Mouse (Mus musculus) left cerebral cortex, postnatal 14 days (tissue): ENCODE measurements at regions not wholly inside any gene's neighbourhood (a gene's known extent, or its start where the extent isn't known, plus 50 kb on each side); places are given as distances from the start of the nearest gene placed in this dataset.

Experiments used
- DNase-seq, 2 experiments: peaks; one replicate each; pipeline ENCODE4 v3.0.0; 2021 to 2022; ENCODE audit warnings: low spot score in 2 of 2, mixed read lengths in 1 of 2
- intact Hi-C: fragments of 180-260 bp; cut with DNase I; formaldehyde crosslinking; loops from one replicate; pipeline ENCODE4 v1.15.1; 2025

DNA sequence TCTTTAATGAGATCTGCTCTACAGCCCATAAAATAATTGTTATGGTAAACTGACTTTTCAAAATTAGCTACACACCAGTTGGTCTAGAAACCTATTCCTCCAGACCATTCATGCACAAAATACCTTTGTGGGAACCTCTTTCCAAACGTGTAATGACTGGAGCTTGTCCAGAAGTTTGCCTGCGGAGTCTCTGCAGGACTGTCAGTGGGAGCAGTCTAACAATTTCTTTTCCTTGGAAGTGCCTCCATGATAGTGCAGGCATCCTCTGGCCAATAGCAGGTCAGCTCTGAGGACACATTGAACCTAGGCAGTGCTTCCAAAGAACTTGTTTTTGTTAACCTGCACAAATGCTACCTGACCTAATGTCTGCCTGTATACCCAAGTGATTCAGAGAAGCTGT, 932.3 kb downstream of the Pcdh9 start:
- intact Hi-C loops: no loop called here
- DNase-seq: no peak

DNA sequence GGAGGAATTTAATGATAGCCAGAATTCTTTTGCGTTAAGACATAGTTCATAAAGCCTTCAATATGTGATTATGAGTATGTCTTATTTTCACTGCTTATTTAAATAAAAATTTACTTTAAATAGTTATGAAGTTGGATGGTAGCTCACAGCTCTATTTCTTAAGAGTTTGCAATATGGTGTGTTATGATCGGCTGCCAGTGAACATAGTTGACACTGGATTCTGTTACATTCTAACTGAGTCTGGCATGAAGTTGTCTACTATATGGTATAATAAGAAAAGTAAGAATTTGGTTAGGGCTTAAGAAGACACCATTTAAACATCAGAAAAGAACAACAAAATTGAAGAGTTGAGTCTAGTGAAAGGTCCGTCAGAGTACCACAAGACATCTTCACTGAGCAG, 935.0 kb downstream of the Pcdh9 start:
- intact Hi-C loops: no loop called here
- DNase-seq: peak in 1 of 2 experiments; percentile 5

DNA sequence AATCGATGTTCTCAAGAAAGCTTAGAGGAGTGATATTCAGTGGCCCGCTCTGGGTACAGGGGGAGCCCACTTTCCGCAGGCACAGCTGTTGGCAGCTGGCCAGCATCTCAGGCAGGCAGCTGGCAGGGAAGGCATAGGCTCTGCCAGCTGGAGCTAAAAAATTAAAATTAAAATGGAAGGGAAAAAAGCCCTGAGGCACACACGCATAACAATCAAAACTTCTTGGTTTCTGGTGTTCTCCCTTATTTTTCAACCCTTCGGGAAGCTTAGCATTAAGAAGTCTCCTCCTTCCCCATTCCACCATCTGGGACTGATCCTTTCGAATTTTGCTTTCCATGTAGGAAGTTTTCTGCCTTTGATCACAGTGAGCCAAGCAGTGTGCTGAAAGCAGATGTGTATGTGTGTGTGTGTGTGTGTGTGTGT, 982.8 kb downstream of the Pcdh9 start:
- peak; percentile 47 to 57 for DNase-seq
- intact Hi-C loops: no loop called here

DNA sequence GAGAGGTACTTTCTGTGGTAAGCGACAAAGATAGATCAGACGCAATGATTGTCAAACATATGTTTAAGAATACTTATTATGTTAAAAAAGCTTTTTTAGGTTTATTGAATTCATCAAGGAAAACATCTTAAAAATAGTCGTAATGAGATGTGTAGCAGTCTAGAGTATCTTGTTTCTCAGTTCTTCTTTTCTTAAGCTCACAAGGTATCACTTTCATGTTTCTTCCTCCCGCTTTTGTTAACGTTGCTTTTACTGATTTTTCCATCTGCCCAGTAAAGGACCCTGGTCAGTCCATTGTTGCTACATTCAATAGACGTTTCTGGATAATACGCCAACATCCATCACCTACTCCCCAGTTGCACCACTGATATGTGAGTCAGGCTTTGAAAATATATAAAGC, 1015.9 kb downstream of the Pcdh9 start:
- intact Hi-C loops: no loop called here
- no peak for DNase-seq

DNA sequence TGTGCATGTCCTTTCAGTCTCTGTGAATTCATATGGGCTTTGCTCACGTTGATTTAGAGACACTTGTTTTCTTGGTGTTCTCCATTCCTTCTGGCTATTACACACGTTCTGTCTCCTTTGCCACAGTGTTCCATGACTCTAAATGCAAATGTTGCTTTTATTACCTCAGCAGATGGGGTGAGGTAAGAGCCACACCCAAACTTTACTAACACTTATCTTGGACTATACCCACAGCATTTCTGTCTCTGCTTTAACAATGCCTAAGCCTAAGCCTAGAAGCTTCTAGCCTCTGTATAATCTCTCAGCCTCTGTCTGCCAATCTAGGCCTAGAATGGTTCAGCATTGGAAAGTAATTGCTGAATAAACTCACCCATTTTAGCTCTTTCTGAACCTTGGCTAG, 1024.0 kb downstream of the Pcdh9 start:
- intact Hi-C loops: no loop called here
- DNase-seq: no peak

DNA sequence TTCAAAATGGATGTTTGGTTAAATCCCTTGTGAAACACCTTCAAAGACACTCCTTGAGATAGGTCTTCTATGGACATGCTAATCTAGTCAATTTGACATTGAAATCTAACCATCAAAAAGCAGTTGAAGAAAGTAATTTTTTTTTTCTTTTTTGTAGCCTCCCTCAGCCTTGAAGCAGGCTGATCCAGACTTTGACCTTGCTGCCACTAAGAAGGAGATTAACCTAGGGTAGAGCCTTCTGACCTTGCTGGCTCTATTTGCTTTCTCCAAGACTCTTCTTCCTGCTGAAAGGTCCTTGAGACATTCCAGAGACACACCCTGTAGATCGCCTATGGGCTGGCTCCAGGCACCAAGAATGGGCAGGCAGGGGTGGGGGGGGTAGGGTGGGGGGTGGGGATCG, 1027.5 kb downstream of the Pcdh9 start:
- DNase-seq: no peak
- intact Hi-C loops: no loop called here

DNA sequence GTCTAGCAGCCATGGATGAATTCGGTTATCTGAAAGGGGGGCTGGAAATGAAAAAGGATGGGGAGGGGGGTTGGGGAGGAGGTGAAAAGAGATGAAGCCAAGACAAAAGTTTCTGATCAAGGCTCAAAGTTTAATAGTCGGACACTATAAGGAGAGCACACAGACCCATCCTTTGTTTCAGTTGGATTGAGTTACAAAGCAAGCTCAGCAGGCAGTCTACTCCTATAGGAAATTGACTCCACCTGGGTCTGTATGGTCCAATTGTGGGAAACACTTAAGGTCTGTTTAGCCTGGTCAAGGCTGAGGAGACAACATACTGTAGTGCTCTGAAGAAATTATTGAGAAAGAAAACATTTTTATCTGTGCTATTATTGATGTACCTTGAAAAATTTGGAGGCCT, 1029.8 kb downstream of the Pcdh9 start:
- no peak for DNase-seq
- intact Hi-C loops: no loop called here

DNA sequence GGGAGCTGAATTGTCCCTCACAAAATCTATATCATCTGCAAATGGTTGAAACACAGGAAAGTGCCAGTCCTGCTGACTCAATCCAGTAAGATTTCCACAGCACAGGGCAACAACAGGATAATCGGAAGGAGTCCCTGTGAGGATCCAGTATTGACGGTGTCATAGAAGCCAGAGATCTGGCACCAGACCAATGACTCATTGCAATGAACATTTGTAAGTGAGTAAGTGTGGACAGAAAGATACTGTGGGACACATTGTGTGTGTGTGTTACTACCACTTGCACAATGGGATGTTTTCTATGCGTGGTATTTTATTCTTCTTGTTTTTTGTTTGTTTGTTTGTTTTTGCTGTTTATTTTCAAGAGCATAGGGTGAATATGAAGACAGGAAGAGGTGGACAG, 1056.8 kb downstream of the Pcdh9 start:
- no peak for DNase-seq
- intact Hi-C loops: no loop called here

DNA sequence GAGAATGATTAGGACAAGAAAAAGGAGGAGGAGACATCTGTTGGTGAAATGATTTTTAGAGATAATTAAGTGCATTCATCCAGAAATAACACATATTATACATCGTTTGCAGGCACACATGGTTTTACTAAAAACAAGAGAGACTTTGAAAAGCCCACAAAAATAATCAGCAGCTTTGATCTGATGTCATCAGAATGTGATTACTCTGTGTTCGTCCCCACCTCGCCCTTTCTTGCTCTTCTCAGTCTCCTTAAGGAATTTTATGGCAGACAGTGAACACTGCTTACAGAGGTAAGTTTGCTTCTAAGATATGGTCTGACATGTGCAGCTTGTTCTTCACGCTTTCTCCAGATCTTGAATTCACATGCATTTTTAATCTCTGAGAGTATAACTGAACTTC, 1061.3 kb downstream of the Pcdh9 start:
- DNase-seq: no peak
- intact Hi-C loops: no loop called here

DNA sequence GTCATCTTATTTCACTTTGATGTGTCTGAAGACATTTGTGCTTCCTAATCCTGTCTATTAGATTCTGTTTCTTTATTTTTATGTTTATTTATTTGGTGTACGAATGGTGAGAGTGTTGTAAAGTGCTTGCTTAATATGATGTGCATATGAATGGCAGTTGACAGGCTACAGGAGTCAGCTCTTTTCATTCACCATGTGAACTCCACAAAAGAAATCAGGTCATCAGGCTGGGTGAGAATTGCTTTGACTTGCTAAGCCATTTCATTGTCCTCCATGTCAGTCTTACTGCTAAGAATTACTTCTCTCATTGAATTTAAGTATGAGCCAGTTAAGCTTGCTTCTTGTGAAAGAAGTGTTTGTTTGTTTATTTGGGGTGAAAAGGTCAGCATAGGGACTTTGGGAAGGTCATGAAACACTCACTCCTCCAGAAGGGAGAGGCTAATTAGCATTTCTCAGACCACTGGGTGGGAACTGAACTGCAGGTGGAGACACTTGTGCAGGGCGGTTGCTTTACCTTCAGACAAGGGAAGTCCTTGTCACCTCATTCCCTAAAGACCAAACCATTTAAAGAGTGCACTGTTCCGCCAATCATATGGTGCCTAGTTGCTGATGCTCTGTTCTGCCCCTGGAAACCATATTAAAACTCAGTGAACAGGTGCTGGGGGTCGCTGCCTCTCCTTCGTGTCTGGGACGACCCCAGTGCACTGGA, 1063.7 kb downstream of the Pcdh9 start:
- intact Hi-C loops: no loop called here
- DNase-seq: no peak

DNA sequence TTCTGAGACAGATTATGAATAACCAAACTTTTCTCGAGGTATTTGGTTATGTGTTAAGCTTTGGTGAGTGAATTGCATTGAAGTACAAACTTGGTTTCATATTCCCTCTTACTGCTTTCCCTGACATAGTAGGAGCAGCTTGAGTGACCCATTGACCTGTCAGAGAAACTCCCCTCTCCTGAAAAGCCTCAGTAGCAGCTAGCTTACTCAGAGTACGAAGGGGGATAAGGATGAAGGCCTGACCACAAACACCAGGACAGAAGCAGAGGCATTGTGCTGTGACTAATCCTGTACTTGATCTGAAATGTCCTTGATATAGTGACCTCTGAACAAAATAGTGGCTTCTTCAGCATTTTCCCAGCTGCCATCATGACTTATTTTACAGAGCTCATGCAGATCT, 1070.4 kb downstream of the Pcdh9 start:
- intact Hi-C loops: no loop called here
- no peak for DNase-seq
